Mouse (Mus musculus): Measurements from ENCODE around the gene Adcy6. TPM values are rescaled to one million over a fixed set of nuclear protein-coding genes. Genes with fewer than 3 reads are reported as not detected.

The Adcy6 gene
- polyA plus RNA-seq, 1 experiment: 1.6 TPM

DNA sequence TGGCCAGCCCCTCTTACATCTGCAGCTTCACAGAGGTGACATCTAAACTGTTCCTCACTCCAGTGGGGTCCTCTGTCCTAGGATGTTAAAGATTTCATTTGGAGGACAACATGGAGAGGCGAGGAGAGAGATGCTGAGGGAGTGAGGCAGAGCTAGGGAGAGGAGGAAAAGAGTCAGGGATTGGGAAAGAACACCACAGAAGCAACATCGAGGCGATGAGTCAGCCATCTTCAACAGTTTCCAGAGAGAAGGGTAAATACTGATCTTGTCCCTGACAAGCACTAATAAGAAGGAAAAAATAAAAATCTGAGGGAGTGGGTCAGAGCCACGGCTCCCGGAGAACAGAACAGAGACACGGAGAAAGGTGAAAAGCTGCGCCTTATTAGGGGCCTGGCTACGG, 26.9 kb downstream of the Adcy6 start:
- no peak for TF ChIP-seq TAL1 (IDR thresholded peaks at IDR 0.05; ENCODE audit: low read length)
- TF ChIP-seq GATA1 (IDR thresholded peaks at IDR 0.05; ENCODE audit: low read length): no peak
- peaks cover 46% of the 10 kb centered on the region for H3K4me1 ChIP-seq (ENCODE audit: control insufficient read depth)
- H3K27me3 ChIP-seq (ENCODE audit: control insufficient read depth): peaks cover 22% of the 10 kb centered on the region
- H3K9me3 ChIP-seq (ENCODE audit: control insufficient read depth, low read length): peaks cover 2% of the 10 kb centered on the region; the same call in 1 of the 2 replicates
- peaks cover 12% of the 10 kb centered on the region for H3K36me3 ChIP-seq (ENCODE audit: control insufficient read depth)
- no peak overlapping the region for H3K4me3 ChIP-seq (replicated peaks)

DNA sequence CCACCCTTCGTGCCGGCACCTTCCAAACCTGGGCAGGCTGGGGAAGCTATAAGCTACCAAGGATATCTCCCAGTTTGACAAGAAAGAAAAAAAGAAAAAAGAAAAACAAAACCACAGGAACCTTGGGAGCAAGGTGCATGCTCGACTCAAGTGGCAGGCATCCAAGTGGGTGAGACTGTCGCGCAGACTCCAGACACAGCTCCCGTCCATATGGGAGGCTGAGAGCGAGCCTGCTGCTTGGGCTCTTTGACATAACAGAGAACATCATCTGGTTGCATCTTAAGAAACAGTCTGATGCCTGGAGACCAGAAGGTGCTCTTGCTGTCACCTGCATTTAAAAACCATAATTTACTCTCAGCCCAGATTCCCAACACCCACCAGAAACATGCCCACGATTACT, 27.5 kb downstream of the Adcy6 start:
- Histone ChIP-seq H3K9me3 (ENCODE audit: control insufficient read depth, low read length) (peaks cover 2% of the 10 kb centered on the region; the same call in 1 of the 2 replicates), H3K27me3 (ENCODE audit: control insufficient read depth) (peaks cover 28% of the 10 kb centered on the region), H3K4me1 (ENCODE audit: control insufficient read depth) (peaks cover 40% of the 10 kb centered on the region), H3K36me3 (ENCODE audit: control insufficient read depth) (peaks cover 8% of the 10 kb centered on the region), H3K4me3 (replicated peaks) (no peak overlapping the region)
- TF ChIP-seq GATA1 (IDR thresholded peaks at IDR 0.05; ENCODE audit: low read length): no peak
- TF ChIP-seq TAL1 (IDR thresholded peaks at IDR 0.05; ENCODE audit: low read length): no peak

DNA sequence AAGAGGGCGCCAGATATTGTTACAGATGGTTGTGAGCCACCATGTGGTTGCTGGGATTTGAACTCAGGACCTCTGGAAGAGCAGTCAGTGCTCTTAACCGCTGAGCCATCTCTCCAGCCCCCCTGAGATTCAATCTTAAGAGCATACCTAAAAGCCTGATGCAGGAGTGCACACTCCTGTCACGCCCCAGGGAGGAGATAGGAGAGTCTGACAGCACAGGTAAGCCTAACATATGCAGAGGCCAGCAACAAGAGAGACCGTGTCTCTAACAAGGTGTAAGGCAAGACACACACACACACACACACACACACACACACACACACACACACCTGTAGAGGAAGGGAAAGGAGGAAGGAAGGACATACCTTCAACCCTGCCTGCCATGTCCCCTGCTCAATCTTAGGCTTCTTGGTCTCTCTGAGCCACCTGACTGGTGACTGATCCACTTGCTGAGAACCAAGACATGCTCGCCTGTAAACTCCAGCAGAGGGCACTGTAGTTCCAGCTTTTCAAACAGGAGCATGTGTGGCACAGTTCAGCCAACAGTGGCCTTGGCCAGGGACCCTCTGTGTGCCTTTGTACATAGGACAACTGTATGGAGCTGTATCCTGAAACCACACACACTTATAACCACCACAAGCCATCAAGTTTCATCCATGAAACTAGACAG, 29.9 kb downstream of the Adcy6 start:
- H3K36me3 ChIP-seq (ENCODE audit: control insufficient read depth): no peaks in the 10 kb centered on the region
- TF ChIP-seq GATA1 (IDR thresholded peaks at IDR 0.05; ENCODE audit: low read length) (no peak), TAL1 (IDR thresholded peaks at IDR 0.05; ENCODE audit: low read length) (no peak)
- H3K4me3 ChIP-seq (replicated peaks): no peak overlapping the region
- peaks cover 40% of the 10 kb centered on the region for H3K27me3 ChIP-seq (ENCODE audit: control insufficient read depth)
- H3K9me3 ChIP-seq (ENCODE audit: control insufficient read depth, low read length): no peaks in the 10 kb centered on the region
- H3K4me1 ChIP-seq (ENCODE audit: control insufficient read depth): peaks cover 18% of the 10 kb centered on the region

DNA sequence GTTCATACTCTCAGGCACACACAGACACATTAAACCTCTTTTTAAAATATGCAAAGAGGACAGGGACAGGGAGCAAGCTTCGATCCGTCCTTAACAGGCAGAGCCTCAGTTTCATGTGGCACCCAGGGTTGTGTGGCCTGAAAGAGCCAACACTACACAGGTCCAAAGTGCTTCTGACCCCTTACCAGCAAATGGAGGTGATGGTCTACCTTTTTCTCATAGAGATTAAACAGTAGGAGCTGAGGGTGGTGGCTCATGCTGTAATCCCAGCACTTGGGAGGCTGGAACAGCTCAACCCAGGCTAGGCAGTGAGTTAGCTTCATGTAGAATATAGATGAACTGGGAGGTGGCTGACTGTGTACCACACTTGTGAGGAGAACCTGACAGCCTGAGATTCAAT, 30.6 kb downstream of the Adcy6 start:
- TF ChIP-seq TAL1 (IDR thresholded peaks at IDR 0.05; ENCODE audit: low read length) (no peak), GATA1 (IDR thresholded peaks at IDR 0.05; ENCODE audit: low read length) (no peak)
- H3K27me3 ChIP-seq (ENCODE audit: control insufficient read depth): peaks cover 41% of the 10 kb centered on the region
- no peak overlapping the region for H3K4me3 ChIP-seq (replicated peaks)
- H3K36me3 ChIP-seq (ENCODE audit: control insufficient read depth): no peaks in the 10 kb centered on the region
- H3K4me1 ChIP-seq (ENCODE audit: control insufficient read depth): peaks cover 15% of the 10 kb centered on the region
- no peaks in the 10 kb centered on the region for H3K9me3 ChIP-seq (ENCODE audit: control insufficient read depth, low read length)

DNA sequence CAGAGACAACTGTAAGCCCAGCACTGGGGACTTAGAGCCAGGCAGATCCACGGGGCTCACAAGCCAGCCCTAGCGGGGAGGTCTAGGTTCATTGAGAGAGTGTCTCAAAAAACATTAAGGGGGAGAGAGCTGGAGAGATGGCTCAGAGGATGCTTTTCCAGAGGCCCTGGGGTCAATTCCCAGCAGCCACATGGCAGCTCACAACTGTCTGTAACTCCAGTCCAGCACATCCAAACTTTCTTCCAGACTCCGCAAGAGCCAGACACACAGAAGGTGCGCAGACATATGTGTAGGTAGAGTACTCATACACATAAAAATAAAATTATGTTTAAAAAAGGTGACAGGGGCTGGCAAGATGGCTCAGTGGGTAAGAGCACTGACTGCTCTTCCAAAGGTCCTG, 36.6 kb downstream of the Adcy6 start:
- Histone ChIP-seq H3K36me3 (ENCODE audit: control insufficient read depth) (peaks cover 4% of the 10 kb centered on the region), H3K4me3 (replicated peaks) (no peak overlapping the region), H3K9me3 (ENCODE audit: control insufficient read depth, low read length) (no peaks in the 10 kb centered on the region), H3K27me3 (ENCODE audit: control insufficient read depth) (peaks cover 19% of the 10 kb centered on the region), H3K4me1 (ENCODE audit: control insufficient read depth) (peaks cover 16% of the 10 kb centered on the region)
- TF ChIP-seq GATA1 (IDR thresholded peaks at IDR 0.05; ENCODE audit: low read length): no peak
- TF ChIP-seq TAL1 (IDR thresholded peaks at IDR 0.05; ENCODE audit: low read length): no peak

DNA sequence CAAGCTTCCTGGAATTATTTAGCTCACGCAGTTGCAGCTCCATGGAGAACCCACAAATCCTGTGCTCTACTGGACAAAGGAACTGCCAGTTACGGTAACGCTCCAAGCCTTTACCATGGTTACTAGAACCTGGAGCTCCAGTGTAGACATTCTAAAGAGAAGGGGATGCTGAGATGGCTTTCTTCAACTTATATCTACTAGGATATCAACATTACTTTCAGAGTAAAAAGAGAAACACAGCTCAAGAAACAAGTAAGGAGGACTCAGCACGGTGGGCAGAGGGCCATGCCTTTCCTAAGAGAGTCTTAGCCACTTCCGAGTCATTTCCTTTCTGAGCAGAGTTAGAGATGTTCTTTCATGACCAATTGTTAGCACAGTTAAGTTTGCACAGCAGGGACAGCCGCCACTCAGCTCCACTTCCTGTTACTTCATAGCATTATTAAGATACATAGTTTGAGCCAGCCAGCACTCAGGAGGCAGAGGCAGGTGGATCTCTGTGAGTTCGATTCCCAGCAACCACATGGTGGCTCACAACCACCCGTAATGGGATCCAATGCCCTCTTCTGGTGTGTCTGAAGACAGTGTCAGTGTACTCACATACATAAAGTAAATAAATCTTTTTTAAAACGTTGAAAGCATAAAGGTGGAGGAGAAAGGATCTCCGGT, 38.9 kb downstream of the Adcy6 start, which contains the start of the genes Ccnt1 and 4930415O20Rik:
Ccnt1 (minus strand) TSS at position 51 of the 666 bp plus-strand sequence.
4930415O20Rik (plus strand) TSS at position 132 of the 666 bp plus-strand sequence.
- Histone ChIP-seq H3K36me3 (ENCODE audit: control insufficient read depth) (peaks cover 7% of the 10 kb centered on the region), H3K9me3 (ENCODE audit: control insufficient read depth, low read length) (no peaks in the 10 kb centered on the region), H3K4me3 (replicated peaks) (no peak within 1 kb of the TSS), H3K4me1 (ENCODE audit: control insufficient read depth) (peaks cover 21% of the 10 kb centered on the region), H3K27me3 (ENCODE audit: control insufficient read depth) (peaks cover 7% of the 10 kb centered on the region)
- TF ChIP-seq GATA1 (IDR thresholded peaks at IDR 0.05; ENCODE audit: low read length) (no peak), TAL1 (IDR thresholded peaks at IDR 0.05; ENCODE audit: low read length) (no peak)

DNA sequence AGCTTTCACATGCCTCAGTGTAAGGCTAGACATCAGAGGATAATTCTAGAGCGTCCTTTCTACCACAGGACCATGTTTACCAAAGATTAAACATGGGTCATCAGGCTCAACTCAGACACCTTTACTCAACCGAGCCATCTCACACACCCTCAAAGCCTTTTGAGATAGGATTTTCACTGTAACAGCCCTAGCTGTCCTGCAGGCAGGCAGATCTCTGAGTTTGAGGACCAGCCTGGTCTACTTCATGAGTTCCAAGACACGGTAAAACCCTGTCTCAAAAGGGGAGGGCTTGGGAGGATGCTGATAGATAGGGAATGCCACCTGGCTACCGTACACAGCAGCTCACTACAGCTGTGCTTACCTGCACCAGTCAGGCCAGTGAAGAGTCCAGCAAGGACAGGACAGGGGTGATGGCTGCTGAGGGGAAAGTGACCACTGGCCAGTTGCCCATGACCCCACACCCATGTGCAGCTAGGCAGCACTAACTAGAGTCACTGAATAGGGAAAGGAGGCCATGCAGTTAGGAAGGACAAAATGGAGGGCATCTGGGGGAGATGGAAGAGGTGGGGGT, 40.0 kb downstream of the Adcy6 start:
- Histone ChIP-seq H3K27me3 (ENCODE audit: control insufficient read depth) (0 out of 2 replicates have a peak, but pooled peaks cover under 1% of the 10 kb centered on the region), H3K9me3 (ENCODE audit: control insufficient read depth, low read length) (no peaks in the 10 kb centered on the region), H3K4me1 (ENCODE audit: control insufficient read depth) (peaks cover 32% of the 10 kb centered on the region), H3K36me3 (ENCODE audit: control insufficient read depth) (peaks cover 18% of the 10 kb centered on the region), H3K4me3 (replicated peaks) (no peak overlapping the region)
- TF ChIP-seq TAL1 (IDR thresholded peaks at IDR 0.05; ENCODE audit: low read length) (no peak), GATA1 (IDR thresholded peaks at IDR 0.05; ENCODE audit: low read length) (no peak)

DNA sequence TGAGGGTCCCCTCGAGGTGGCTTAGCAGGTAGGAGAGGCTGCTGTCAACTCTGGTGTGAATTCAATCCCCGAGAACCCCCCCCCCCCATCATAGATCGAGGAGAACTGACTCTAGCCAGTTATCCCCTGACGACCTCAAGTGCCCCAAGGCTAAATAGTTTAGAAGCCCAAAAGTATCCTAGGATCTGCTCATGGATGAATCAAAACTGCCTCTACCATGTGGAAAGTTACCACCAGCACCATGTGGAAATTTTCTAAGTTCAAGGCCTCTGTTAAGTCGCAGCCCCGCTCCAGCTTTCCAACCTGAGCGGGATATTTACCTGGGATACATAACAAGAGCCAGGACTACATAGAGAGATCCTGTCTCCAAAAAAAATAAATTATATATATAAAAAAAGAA, 40.7 kb downstream of the Adcy6 start:
- TF ChIP-seq GATA1 (IDR thresholded peaks at IDR 0.05; ENCODE audit: low read length) (no peak), TAL1 (IDR thresholded peaks at IDR 0.05; ENCODE audit: low read length) (no peak)
- Histone ChIP-seq H3K9me3 (ENCODE audit: control insufficient read depth, low read length) (no peaks in the 10 kb centered on the region), H3K4me3 (replicated peaks) (peak overlapping the region; percentile 76), H3K36me3 (ENCODE audit: control insufficient read depth) (peaks cover 25% of the 10 kb centered on the region), H3K27me3 (ENCODE audit: control insufficient read depth) (no peaks in the 10 kb centered on the region), H3K4me1 (ENCODE audit: control insufficient read depth) (peaks cover 36% of the 10 kb centered on the region)
